Mouse (Mus musculus) lung, postnatal 0 days (tissue): ENCODE results near the gene Hnf1a.
A peak's percentile ranks its signal among the peaks of the same experiment; 100 is the strongest.

Source experiments
- CTCF ChIP-seq: IDR thresholded peaks from 2 replicates; pipeline ENCODE4 v1.5.1; 2016; ENCODE audit warnings: antibody characterized with exemption, mild to moderate bottlenecking
- EP300 ChIP-seq: IDR thresholded peaks from 2 replicates; pipeline ENCODE4 v1.6.1; 2016; ENCODE audit warnings: antibody characterized with exemption, mild to moderate bottlenecking, control low read depth

GRCm38 (mm10) chr5:115010577-115011216 lies 39.8 kb upstream of the Hnf1a start, which contains the start of gene Sppl3:
- TF ChIP-seq CTCF: peak; percentile 25; the same call in 1 of the 2 replicates
- TF ChIP-seq EP300: no peak
